Mouse (Mus musculus) urinary bladder, postnatal 0 days (tissue): ENCODE measurements around the gene Atg16l1. TPM values are rescaled to one million over a fixed set of nuclear protein-coding genes. Genes with fewer than 3 reads are reported as not detected.

Experiments
- polyA plus RNA-seq: library from polyadenylated mRNA; unstranded; fragments of >200 nt; fragmentation: Nextera tagmentation; extraction: Ambion mirVana; gene quantifications from 2 replicates; pipeline ENCODE4 v1.2.1, GENCODE M21; 2015

Gene Atg16l1
- polyA plus RNA-seq: 18.4 and 20.4 TPM in 2 replicates

DNA sequence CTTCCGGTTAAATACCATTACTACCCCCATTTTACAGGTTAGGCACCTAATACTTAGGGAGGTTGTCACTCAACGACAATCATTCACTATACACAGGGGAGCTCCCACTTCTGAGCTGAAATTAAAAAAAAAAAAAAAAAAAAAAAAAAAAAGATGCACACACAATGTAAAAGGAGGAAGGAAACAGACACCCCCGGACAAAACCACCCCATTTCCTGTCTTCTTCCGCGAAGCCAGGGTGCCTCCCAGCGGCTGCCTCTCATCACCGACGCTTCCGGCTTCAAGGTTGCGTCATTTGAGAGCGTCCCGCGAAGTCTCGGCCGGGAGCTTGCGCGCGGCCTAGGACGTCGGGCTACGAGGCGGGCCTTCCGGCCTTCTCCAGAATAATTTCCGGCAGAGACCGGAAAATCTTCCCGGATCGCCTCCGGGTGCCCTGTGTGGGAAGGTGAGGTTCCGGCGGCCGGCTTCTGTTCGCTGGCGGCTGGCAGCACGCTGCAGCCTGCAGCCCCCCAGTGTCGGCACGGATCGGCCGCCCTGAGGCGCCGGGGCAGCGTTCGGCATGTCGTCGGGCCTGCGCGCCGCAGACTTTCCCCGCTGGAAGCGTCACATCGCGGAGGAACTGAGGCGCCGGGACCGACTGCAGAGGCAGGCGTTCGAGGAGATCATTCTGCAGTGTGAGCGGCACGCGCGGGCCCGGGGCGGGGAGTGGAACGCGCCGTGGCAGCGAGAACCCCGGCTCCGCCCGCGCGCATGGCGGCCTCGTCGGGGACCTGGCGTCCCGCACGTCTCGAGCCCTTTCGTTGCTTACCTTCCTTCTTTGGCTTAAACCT lies at the start of gene Atg16l1:
Gene Atg16l1, plus strand, starts transcription at position 230 of the 830 bp plus-strand sequence.

DNA sequence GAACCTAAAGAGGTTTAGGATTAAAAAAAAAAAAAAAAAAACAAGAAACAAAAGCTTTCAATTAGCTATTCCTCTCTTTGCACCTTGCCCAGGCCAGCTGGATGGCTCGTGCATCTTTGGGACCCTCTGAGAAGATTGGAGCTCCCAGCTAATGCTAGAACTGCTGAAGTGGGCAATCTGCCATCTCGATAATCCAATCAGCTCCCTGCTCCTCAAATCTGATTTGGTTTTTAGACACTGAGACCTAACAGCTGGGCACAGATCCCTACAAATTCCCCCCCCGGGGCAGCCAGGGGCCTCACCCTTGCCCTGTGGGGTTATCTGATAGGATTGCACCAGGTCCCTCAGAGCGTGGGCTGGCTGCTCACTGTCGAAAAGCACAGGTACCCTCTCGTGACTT lies 47.9 kb downstream of the Atg16l1 start, which contains the start of gene Sag:
Gene Sag, plus strand, starts transcription at position 105 of the 400 bp plus-strand sequence.

Other genes with a start within 250 kb of the Atg16l1 start
- 0.13 and 0.19 TPM in 2 replicates for gene Neu2, start 246.0 kb upstream of the Atg16l1 start, polyA plus RNA-seq
- 2.6 and 3.1 TPM in 2 replicates for gene Ngef, start 182.0 kb upstream of the Atg16l1 start, polyA plus RNA-seq
- gene Inpp5d, start 135.6 kb upstream of the Atg16l1 start, polyA plus RNA-seq: 4.2 and 9.7 TPM in 2 replicates
- gene Sag, start 47.8 kb downstream of the Atg16l1 start, polyA plus RNA-seq: 0.51 and 0.65 TPM in 2 replicates
- gene Dgkd, start 97.4 kb downstream of the Atg16l1 start, polyA plus RNA-seq: 14.7 and 15.9 TPM in 2 replicates